Mouse (Mus musculus): ENCODE measurements around the gene Cdc34.
"Not testable (repeated sequence)": the region's sequence is repeated elsewhere in the genome, so short reads cannot be mapped to it uniquely, and the experiment has no call there.

The Cdc34 gene

DNA sequence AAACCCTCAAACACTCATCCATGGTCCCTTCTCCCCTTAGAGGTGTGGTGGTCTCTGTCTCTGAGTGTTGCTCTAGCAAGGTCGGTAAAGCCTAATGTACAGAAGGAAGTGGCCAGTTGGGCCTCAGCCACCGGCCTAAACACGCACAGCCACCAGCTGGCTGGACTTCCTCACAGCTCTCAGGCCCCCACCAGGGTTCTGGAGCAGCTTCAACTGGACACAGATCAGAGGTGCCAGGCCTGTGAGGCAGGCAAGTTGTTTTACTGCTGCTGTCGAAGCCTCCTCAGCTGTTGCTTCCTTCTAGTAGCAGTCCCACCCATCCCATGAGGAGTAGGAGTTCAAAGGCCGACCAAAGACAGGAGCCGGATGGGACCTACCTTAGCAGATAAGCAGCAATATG lies 15.9 kb downstream of the Cdc34 start:
- DNase-seq: no peak

DNA sequence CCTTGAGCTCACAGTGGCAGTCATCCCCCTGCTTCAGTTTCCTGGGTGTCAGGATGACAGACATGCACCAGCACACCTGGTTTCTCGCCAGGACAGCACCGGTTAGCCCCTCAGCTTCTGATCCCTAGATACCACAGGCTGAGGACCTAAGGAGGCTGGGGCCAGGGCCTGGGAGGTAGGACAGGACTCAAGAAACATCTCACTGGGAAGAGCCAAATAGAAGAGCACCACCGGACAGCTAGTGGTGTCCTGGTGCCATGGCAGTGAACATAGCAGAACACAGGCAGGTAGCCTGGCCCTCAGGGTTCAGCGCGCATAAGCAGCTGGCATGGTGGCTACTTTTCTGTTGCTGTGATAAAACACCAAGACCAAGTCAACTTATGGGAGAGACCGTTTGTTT lies 16.5 kb downstream of the Cdc34 start:
- DNase-seq: no peak

DNA sequence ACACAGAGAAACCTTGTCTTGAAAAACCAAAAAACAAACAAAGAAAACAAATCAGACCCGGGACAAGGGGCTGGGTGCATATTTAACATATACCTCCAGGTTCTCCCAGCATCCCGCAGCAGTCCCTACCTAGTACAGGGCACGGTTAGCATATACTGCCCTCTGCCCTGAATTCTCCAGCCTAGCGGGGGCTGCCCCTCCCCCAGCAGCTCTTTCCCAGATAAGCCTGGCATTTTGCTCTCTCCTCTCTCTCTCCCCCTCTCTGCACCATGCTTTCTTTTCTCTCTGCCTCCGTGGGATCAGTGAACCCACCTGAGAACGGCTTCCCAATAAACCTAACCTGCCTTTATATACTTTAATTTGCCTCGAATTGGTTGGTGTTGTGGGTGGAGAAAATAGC lies 18.7 kb downstream of the Cdc34 start:
- no peak for DNase-seq

DNA sequence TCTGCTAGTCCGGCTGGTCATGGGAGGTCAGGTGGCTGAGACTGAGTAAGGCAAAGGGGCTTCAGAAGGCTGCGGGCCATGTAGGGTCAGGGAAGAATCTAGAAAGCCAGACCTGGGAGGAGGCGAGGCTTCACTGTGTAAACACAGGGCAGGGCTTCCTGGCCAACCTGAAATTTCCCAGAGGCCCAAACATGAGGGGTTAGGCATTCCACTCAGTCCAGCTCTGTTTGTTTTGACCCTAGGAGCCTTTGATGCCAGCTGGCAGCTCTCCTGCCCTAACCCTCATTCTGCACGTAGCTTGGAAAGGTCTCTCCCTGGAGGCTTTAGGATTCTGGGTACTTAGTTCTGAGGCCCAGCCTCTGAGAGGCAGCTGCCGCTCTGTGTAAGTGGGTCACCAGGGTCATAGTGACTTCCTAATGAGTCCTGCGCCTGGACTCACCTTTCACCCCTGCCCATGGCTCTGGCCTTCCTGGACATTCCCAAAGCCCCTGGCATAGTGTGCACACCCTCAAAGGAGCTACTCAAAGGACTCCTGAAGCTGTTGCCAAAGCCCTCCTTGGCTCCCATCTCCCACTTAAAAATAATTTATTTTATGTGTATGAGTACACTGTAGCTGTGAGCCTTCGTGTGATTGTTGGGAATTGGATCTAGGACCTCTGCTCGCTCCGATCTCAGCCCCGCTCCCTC lies 19.6 kb downstream of the Cdc34 start:
- peak in 1 of 2 experiments; percentile 69 for DNase-seq

DNA sequence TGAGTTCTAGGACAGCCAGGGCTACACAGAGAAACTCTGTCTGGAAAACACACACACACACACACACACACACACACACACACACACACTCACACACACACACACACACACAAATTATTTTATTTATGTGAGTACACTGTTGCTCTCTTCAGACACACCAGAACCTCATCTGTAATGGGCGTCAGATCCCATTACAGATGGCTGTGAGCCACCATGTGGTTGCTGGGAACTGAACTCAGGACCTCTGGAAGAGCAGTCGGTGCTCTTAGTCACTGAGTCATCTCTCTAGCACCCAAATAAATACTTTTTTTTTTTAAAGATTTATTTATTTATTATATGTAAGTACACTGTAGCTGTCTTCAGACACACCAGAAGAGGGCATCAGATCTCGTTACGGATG lies 21.0 kb downstream of the Cdc34 start:
- DNase-seq: not testable (repeated sequence)

DNA sequence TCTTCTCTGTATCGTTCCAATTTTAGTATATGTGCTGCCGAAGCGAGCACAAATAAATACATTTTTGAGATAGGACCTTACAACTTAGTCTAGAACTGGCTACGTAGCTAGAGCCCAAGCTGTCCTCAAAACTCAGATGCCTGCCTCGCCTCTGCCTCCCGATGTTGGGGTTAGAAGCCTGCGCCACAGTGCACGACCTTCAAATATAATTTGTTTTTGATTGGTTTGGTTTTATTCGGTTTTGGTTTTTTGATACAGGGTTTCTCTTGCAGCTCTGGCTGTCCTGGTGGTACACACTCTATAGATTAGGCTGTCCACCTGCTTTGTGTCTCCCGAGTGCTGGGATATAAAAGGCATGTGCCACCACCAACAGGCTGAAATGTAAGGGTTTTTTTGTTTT lies 21.5 kb downstream of the Cdc34 start:
- no peak for DNase-seq

DNA sequence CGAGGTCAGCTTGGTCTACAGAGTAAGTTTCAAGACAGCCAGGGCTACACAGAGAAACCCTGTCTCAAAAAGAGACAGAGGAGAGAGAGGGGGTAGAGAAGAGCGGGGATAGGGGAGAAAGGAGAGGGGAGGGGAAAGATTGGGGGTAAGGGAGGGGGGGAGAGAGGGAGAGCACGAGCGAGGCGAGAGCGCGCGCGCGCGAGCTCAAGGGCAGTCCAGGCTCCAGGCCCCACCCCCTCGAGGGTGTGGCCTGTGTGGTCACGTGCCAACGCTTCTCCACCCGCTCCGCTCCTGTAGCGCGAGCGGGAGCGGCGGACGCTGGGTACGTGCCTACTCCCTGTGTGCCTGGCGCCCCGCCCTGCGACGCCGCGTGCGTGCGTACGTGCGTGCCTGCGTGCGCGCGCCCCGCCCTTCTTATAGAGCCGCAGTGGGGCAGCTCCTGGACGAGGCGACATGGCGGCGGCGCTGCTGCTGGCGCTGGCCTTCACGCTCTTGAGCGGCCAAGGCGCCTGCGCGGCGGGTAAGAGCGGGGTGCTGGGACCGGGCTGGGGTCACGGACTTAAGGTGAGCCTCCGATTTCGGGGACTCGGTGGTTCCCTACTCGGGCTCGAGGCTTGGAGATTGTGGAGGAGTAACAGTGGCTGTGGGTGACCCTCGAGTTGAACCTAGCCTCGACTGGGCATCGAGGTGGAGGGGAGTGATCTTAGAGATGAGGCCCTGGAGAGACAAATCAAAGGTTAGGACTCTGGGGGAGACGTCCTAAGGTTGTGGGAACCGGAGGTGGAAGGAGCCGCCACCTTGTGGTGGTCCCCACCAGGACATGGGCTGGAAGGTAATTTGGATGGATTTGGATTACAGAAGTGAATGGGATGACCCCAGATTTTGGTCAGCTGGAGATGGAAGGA lies 22.3 kb downstream of the Cdc34 start, which contains the start of gene Bsg:
Bsg (plus strand) TSS at position 427 of the 905 bp plus-strand sequence.
- peak; percentile 99 for DNase-seq

DNA sequence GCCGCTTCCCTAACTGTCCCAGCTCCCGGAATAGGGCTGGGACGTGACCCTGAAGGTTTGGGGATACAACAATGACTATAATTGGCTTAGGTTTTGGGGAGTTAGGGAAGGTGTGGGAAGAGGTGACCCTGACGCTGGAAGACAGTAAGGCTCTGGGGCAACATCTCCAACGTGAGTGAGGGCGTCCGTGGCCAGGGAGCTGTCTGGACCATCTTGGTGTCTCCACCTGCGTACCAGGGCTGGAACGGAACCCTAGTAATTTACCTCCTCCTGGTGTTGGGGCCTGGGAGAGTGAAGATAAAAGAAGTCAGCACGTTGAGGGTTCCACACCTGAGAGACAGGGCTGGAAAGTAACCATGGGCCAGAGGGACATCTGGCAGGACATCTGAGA lies 23.0 kb downstream of the Cdc34 start:
- DNase-seq: no peak

DNA sequence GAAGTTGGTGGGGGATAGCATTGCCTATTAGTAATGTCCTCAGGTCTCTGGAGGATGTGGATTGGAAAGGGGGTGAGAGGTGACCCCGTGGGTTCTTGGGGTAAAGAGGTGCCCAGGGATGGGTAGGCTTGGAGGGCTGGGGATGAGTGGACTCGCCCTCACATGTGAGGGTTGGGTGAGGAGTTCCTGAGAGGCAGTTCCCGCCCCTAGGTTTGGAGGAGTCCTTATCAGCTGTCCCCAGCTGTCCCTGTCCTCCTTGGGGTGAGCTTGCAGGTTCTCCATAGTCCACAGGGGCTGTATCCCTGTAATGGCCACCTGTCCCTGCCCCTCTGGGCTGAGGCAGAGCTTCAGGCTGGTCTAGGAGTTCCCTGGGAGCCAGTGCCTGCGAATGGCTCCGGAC lies 24.0 kb downstream of the Cdc34 start:
- no peak for DNase-seq

DNA sequence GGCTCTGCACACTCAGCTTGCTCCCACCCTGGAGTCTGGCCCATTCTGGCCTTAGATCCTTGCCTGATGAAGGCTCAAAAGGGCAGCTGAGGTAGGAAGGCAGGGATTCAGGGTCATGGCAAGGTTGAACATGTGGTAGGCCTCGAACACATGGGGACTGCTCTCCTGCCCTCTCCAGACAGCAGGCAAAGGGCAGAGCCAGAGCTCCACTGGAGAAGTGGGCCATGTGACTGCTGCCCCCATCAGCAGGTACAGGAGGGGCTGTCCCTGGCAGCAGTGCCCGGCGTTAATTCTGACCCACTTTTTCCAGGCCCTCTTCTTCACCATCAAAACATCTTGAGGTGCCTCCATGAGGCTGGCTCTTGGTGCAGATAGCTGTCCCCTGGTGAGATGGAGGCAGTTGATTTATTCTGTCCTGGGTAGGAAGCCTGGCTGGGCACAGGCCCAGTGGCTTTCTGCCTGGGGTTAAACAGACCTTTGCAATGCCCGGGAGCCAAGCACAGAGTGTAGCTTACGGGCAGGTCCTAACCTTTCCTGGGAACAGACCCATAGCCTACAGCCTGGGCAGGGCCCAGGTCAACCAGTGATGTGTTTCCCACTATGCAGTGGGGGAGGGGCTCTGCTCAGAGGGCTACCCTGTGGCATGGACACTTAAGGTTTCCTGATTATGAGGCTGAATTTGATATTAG lies 24.6 kb downstream of the Cdc34 start:
- no peak for DNase-seq

DNA sequence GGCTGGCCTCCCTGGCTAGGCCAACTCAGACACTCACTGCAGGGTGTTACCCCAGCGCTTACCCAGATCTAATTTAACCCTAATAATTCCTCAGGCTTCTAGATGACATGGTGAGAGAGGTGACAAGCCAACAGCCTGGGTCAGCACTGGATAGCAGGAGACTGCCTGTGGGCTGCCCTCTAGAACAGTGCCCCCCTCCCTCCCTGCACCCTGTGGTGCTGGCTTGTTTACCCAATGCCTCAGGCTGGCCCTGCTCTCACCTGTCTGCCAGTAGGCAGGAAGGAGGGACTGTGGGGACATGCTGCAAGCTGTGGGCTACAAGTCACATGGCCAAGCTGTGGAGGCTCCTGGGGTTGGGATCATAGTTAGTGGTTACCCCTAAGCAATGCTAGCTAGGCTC lies 25.2 kb downstream of the Cdc34 start:
- no peak for DNase-seq

DNA sequence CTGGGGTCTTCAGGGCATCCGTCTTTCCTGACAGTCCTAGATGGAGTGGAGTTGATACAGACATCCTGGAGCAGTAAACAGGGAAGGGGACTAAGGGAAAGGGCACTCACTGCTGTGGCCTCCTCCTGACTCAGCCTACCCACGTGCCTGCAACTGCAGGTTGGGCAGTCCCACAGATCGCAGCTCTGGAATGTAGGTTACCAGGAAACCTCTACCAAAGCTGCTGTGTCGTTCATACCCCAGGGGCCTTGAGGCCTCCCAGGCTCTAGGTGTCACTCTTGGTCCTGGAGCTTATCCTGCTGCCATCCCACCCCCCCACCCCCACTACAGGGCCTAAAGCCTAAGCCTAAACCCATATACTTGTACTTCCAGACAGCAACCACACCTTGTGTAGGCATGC lies 25.8 kb downstream of the Cdc34 start:
- DNase-seq: no peak

DNA sequence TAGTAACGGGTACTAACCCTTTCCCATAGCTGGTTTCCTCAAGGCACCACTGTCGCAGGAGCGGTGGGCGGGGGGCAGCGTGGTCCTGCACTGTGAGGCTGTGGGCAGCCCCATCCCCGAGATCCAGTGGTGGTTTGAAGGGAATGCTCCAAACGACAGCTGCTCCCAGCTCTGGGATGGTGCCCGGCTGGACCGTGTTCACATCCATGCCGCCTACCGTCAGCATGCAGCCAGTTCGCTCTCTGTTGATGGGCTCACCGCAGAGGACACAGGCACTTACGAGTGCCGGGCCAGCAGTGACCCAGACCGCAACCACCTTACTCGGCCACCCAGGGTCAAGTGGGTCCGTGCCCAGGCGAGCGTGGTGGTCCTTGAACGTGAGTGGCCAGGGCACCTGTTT lies 26.7 kb downstream of the Cdc34 start:
- DNase-seq: no peak

DNA sequence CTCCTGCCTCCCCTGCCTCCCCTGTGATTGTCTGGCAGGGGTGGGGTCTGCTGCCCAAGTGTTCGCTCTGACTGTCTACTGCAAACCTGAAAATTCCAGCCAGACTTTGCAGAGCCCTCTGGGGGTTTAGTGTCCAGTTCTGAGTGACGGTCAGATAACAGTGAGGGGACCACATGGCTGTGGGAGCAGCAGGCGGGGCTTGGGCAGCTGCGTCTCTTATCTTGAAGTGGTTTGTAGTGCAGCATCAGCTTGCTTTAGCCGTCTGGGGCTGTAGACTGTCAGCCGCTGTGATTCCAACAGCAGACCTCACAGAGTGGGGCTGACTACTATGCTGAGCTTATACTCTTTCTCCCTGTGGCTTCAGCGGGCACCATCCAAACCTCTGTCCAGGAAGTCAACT lies 27.3 kb downstream of the Cdc34 start:
- no peak for DNase-seq

DNA sequence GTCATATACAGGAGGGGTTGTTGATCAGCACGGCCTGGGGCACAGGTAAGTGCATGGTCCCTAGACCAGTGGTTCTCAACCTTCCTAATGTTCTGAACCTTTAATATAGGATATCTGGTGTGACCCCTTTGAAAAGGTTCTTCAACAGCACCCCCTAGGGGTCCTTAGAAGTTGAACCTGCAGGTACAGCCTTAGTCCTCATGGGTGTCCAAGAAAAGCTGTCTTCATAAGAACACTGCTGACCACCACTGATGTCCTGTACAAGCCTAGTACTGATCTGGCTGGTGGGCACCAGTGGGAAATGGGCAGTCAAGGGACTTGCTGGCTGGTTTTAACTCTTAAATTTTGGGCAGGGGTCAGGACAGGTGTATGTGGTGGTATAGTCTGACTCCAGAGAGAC lies 30.0 kb downstream of the Cdc34 start:
- DNase-seq: no peak

DNA sequence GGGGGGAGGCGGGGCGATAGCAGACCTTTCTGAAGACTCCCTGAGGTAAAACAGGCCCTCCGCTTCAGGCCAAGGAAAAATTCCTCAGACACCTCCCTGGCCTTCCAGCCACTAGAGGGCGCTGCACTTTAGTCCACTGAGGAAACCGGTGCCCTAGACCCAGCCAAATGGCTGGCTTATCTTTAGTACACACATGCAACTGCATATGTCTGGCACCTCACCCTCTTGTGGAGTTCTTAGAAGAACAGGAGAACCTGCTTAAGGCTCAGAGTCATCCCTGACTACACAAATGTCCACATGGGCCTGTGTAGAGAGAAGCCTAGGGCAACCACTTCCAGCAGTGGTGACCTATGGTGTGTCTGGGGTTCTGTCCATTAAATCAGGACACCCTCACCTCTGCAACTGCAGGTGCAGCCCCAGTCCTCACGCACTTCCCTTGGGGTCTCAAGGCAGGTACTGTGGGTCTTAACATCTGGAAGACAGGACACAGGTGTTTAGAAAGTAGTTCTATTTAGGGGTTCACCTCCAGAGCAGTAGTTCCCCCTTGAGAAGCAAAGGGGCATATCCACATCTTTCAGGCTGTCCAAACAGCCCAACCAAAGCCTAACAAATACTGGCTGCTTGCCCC lies 30.6 kb downstream of the Cdc34 start:
- DNase-seq: peak; percentile 62 to 78

DNA sequence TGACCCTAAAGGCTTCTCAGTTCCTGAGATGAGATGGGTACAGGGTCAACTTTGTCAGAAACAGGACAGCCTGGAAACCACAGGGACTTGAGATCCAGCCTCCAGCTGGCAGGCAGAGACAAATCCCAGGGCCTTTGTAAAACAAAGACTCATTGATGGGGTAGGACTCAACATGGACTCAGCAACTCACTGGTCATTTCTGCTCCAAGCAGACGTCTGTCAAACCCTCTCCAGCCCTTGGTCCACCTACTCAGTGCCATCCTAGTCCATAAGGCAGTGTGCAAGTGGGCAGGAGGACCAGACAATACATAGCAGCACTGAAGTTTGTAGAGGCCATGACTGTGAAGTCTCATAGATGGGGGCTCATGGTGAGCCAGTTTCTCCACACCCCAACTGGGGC lies 31.2 kb downstream of the Cdc34 start:
- DNase-seq: no peak

DNA sequence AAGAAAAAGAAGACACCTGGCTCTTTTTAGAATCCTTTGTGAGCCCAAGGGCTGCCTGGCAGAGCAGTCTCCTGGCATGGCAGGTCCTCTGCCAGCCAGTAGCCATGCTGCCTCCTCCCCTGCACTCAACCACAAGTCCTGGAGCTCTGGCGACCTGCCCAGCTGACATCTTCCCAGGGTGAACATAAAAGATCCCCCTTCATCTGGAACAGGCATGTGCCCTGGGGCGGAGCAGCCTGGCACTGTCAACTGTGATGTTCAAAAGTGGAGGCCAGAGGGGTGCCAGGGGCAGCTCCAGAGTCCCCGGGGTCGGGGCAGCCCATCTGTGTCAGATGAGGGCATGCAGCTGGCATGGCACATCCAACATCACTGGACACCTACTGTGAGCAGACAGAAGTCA lies 33.0 kb downstream of the Cdc34 start:
- no peak for DNase-seq

DNA sequence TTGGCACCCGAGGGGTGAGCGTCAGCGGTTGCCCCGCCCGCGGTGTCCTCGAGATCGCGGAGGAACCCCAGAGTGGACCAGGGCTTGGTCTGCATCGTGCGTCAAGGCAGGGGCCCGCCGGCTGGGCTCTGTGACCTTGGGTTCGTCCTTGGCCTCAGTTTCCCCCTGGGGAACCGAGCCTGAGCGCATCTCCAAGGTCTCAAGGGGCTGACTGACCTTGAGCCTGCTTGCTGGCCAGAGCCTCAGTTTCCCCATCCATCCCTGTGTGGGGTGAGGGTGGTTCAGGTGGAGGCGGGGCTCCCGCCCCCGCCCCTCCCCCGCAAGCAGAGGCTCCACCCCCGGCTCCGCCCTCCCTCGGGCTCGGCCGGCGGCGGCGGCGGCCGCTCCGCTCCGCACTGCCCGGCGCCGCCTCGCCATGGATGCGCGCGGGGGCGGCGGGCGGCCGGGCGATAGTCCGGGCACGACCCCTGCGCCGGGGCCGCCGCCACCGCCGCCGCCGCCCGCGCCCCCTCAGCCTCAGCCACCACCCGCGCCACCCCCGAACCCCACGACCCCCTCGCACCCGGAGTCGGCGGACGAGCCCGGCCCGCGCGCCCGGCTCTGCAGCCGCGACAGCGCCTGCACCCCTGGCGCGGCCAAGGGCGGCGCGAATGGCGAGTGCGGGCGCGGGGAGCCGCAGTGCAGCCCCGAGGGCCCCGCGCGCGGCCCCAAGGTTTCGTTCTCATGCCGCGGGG lies 34.4 kb downstream of the Cdc34 start, which contains the start of gene Hcn2:
Hcn2 (plus strand) TSS at position 381 of the 734 bp plus-strand sequence.
- no peak for DNase-seq

DNA sequence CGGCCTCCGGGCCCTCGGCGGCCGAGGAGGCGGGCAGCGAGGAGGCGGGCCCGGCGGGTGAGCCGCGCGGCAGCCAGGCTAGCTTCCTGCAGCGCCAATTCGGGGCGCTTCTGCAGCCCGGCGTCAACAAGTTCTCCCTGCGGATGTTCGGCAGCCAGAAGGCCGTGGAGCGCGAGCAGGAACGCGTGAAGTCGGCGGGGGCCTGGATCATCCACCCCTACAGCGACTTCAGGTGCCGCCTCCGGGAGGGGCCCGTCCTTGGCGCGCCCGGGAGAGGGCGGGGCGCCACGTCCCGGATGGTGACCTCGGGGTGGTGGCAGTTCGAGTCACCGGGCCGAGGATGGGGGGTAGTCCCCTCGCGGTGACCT lies 35.0 kb downstream of the Cdc34 start:
- DNase-seq: no peak

DNA sequence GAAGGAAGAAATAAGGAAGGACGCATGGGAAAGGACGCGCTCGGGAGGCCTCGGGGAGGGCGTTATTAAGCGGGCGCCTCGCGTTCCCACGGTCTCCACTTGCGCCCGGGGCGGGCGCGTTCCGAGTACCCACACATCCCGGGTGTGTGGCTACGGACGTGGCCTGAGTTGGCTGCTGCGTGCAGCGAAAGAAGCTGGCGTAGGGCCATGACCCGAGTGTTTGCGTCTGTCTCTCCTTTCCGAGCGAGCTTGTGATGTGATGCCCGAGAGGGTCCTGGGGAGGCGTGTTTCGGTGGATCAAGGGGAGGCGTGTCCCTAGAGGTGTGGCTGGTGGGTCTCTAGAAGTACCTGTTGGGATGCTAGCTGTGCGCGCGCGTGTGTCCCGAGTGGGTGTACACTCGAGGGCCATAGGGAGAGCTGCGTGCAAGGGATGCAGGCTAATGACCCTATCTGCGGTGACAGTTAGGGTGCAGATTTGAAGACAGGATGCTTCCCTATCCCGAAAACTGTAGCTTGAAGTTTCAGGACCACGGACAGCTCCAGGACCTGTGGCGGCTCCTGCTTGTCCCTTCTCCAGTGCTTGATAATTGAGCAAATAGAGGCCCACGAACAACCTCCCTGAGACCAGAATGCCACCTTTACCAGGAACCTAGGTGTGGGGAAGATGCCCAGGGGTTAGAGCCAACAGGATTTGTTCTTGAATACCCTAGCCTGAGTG lies 35.8 kb downstream of the Cdc34 start:
- peak in 1 of 2 experiments; percentile 79 for DNase-seq

DNA sequence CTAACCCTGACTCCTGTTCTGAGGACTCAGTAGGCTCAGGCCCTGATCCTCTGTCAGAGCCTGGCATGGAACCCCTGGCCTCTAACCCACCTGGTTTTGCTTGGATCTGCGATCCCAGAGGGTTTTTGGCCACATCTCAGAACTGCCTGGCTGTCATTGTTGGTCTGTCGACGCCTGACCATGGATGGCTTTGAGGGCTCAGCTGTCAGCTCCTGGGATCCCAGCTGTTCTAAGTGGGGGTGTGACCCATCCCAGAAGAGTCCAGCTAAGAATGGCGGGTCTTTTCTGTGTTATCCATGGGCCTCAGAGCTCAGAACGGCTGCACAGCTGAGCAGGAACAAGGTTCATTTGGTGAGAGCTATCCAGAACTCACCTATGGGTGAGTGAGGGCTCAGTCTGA lies 39.1 kb downstream of the Cdc34 start:
- no peak for DNase-seq
